Mouse (Mus musculus) layer of hippocampus, adult 8-10 months (tissue): ENCODE results near the gene Rab37. TPM values are rescaled to one million over a fixed set of nuclear protein-coding genes. Genes with fewer than 3 reads are reported as not detected.
A peak's percentile ranks its signal among the peaks of the same experiment; 100 is the strongest.

Experiments
- DNase-seq, 2 experiments: peaks; one replicate each; pipeline ENCODE4 v3.0.0; 2022; ENCODE audit warnings: low spot score in 2 of 2
- total RNA-seq, 4 experiments: library from RNA; stranded (reverse); gene quantifications; 2 replicates each; pipeline ENCODE4 v1.2.4; 2022

Rab37 gene
- total RNA-seq, 4 experiments from 2014 or later = 2.8 to 4.0 (median 3.9) TPM

DNA sequence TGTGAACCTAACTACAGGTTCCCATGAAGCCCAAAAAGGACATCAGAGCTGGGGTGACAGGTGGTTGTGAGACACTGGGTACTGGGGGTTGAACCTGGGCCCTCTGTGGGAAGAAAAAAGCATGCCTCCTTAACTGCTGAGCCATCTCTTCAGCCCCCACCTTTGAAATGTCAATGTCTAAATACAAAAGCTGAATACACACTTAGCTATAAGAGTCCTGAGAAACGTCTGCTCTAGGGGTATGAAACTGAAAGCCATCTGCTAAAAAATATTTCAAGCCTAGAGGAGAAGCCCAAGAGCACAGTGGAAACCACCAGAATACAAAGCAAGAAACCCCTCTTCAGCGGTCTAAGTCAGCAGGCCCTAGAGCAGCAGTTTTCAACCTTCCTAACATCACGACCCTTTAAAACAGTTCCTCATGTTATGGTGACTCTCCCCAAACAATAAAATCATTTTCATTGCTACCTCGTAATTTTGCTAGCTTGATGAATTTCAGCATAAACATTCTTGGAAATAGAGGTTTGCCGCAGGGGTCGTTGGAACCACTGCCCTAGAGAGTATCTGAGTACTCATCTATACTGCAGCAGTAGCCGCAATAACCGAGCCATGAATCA lies 40.6 kb downstream of the Rab37 start:
- no peak for DNase-seq

DNA sequence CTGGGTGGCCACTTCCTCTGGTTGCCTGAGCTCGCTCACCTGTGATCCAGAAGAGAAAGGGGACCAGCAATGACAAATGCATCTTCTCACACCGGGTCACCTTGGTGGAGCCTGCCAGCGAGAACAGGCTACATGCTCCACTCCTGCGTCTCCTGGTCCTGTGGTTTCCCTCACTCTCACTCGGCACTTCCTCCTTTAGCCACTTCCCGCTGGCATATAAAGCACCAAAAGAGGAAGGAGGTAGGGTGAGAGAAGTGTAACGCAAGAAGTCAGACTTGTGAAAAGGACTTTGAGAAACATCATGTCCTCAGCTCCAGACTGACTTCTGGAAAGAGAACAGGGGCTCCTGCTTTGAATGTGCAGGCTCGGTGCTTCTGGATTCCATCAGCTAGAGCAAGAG lies 42.6 kb downstream of the Rab37 start, which contains the start of gene Cd300lf:
Gene Cd300lf, minus strand, starts transcription at position 193 of the 400 bp plus-strand sequence.
- no peak for DNase-seq

DNA sequence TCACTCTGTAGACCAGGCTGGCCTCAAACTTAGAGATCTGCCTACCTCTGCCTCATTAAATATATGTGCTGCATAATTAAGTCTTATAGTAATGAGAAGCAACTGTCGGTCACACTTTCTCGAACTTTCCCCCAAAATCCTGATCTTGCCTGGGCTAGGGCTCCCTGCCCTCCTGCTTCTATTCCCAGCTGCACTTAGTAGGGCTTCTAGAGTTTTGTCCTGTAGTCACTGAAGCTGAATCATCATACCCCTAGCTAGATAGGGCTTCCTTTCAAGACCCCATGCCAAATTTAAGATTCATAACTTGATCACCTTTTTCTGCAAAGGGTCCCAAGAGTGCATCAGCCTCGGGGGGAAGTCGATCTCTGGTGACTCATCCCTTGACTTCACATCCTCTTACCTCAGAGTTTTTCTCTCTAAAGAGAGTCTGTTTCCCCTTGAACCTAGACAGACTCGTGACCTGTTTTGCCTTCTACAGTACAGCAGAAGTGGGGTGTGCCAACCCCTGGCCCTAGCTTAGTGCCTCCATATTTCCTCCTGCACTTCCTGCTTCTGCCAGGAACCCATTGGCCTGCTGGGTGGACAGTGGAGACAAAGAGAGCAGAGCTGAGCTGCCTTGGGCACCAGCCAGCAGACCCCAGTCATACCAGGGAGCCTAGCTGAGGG lies 47.5 kb downstream of the Rab37 start:
- DNase-seq = no peak

DNA sequence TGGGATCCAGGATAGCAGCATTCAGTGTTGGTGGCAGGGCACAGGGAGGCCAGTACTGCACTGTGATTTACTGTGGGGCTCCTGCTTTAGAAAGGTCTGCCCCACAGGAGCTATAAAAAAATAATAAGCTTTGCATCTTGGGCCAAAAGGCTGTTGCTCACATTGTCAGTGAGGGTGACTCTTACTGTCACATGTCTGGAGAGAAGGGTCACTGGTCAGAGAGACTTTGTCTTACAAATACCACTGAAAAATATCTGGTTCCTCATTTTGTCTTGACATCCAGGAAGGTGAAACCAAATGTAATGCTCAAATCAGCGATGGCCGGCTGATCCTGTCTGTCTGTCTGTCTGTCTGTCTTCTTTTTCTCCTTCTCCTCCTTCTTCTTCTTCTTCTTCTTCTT lies 50.7 kb downstream of the Rab37 start:
- DNase-seq = no peak

DNA sequence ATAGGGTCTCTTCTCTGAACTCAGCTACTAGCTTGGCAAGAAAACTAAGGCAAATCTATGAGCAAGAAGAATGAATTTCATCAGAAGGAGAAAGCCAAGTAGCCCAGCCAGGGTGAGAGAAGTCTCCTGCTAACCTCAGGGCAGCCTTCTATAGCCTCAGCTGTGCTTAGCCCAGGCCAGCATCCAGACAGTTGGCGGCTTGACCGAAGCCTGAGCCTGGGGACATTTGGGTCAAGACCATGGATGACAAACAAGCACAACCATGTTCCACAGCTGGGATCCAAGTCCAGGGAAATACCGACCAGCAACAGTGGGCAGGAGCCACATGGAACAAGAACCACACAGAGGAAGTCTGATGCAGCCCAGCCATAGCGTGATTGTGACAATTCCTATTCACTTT lies 56.6 kb downstream of the Rab37 start:
- DNase-seq = no peak

DNA sequence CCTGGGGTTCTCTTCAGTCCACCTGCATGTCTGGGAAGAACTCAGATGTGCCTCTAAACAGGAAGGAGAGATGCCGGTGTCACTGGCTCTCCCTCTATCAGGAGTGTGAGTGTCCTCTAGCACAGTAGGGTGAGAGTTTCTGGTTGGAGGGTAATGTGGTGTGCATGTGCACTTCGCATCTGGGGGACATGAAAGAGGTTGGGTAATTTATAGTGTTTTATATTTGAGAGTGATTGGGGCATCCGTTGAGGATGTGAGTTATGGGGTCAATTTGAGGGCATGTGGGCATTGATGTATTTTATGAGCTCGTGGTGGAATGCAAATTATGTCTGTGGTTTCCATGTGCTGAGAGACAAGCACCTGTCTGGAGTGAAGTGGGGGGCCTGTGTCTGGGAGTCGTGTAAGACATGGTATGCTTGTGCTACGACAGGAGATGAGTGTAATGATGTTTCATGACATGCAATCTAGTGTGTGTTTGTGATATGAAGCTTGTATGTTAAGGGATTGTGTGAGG lies 59.6 kb downstream of the Rab37 start:
- no peak for DNase-seq

DNA sequence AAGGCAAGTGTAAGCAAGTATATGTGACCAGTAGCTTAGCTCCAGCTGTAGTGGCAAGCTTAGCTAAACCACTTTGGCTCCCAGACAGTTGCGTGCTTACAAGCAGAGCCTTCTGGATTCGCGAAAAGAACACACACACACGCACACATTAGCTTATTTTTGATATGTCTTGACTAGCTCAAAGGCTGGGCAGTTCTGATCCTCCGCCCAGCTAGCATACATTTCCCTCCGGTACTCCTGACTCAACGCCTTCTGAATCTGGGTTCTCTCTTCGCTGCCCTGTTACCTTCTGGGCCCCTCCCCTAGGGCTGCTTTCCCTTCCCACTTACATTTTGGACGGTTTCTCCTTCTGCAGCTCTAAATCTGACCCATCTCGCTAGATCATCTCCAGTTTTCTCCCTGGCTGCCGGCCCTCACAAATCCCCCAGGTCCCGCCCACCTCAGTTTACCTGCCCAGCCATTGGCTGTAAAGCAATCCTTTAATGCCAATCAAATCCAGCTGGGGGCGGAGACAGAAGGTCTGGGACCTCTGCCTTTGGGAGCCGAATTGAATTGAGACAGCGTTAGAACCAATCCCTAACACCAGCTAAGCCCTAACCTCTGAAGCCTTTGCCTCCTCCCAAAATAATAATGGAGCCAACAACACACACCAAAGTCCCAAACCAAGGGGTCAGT lies 60.7 kb downstream of the Rab37 start:
- no peak for DNase-seq

DNA sequence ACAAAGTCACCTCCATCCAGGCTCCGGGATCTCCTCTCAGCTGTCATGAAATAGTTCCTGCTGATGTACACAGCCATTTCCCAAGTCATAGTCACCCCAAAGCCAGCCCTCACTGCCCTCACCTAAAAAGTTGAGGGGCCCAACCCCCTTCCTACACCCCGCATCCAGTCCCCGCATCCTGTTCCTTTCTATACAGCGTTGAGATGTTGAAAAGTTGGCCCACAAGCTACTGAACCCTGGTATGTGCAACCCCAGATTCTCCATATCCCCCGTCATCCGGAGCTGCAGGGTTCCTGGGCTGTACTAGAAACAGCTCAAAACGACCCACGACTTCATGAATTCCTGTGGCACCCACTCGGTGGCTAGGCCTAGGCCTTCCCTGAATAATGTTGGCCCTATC lies 61.9 kb downstream of the Rab37 start:
- no peak for DNase-seq

DNA sequence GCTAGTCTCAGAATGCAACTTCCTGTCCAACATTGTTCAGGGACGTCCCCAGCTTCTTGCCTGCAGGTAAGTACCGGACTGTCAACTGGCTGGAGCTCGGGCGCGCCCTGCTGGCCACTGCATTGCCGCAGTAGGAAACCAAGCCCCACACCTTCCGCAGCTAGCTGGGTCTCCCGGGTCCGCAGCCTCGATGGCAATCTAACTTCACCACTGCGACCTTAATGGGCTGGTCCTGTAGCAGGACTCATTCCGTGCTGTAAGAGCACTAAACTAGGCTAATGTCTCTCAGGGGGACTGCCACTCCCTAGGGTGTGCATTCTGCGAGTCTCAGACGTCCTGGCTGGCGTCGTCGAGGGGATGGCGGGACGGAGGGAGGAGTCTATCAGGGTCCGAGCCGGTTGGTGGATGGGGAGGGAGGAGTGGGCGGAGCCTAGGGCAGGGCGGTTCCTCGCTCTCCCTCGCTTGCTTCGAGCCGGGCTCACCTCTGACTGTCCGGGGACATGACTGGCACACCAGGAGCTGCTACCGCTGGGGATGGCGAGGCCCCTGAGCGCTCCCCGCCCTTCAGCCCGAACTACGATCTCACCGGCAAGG lies 62.6 kb downstream of the Rab37 start:
- peak in 1 of 2 experiments; percentile 57 for DNase-seq

DNA sequence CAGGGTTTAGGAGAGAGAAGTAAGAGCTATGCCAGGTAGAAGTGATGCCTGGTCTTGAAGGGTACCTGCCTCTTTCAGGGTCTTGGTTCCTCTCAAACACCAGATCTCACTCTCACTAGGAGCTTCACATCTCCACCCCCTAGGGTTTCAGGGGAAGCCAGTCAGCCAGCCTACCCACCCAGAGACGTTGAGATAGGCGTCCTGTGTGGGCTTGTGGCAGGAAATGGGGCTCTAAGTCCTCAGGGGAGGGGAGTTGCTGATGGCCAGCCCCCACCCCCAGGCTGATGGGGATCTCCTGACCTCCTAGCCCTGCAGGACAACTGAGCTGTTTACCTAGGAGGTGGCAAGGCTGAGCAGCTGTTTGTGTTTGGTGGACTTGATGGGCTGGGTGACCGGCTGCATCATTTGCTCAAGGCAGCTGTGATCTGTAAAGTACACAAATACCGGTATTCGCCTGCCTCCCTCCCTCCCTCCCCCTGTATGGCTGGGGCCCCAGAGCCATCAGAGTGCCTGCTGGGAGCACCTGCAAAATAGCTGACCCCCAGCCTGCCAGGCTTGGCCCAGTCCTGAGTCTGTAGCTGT lies 63.9 kb downstream of the Rab37 start:
- DNase-seq = no peak

DNA sequence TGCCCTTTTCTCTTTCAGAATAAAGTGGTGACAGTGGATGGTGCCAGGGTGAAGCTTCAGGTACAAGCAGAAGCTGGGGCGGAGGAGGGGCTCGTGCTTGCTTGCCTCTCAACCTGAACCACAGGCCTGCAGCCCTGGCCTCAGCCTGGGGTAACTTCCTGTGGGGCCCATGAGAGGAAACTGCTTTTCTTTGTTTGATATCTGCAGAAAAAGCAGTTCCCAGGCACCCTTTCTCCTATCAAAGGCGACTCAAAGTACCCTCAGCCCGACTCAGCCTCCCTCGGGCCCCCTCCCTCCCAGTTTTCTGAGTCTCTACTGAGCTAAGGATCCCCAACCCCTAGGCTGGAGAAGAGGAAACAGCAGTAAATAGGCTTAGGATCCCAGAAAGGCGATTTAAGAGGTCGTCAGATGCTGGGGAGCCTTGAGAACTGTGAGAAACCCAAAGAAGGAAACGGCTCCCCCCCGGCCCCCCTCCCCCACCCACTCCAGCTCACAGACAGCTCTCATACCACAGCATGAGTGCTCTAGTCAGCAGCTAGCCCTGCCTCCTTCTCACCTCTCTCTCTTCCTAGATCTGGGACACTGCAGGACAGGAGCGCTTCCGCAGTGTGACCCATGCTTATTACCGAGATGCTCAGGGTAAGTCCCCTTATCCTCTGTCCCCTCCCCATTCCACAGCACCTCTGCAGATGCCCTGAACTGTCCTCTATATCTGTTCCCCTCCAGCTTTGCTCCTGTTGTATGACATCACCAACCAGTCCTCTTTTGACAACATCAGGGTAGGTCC lies 66.9 kb downstream of the Rab37 start:
- DNase-seq = no peak

DNA sequence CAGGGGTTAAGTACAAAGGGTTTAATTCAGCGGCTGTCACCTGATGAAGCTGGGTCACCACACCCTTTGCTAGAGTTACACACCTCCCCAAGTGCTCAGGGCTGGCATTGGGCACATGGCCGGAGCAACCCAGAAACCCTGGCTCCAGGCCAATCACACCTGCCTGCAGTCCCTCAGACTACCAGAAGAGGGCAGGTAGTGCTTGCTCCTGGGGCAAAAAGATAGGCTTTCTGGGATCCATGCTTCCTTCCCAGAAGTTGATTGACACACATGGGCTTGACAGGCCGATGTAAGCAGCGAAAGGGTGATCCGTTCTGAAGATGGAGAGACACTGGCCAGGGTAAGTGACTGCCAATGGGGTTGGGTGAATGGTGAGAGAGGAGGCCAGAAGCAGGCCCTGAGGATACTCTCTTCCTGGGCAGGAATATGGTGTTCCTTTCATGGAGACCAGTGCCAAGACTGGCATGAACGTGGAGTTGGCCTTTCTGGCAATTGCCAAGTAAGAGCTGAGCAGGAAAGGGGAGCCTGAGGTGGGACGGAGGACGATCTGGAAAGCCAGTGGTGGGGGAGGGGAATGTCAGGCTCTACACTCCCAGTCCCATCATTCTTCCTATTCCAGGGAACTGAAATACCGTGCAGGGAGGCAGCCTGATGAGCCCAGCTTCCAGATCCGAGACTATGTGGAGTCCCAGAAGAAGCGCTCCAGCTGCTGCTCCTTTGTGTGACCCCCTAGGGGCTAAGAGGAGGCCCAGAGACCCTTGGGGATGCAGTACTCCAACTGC lies 69.0 kb downstream of the Rab37 start:
- peak in 1 of 2 experiments; percentile 63 for DNase-seq

DNA sequence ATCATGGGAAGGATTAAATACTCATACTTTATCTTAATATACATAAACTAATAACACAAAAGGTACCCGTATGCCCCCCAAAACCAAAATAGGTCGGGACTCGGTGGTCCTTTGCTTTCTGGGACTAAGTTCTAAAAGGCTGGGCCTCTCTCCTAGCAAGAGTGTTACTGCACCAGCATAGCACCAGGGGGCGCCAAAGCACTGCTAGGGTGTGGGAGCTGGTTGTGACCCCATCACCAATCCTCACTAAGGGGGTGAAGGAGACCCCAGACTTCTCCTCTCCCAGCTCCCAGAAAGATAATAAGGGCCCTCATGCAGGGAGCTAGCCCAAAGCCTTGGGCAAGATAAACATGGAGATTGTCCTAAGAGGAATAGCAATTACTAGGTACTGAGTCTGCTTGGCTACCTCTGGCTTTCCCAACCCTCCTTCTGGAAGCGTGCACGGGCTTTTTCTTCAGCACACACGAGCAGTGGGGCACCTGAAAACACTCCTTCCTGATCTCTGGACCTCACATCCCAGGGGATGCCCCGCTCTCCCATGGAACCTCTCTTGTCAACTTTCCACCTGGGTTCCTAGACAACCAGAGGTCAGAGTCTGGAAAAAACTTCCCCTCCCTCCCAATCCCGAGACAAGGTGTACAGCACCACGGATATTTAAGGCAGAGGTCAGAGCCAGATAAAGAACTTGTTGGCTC lies 69.8 kb downstream of the Rab37 start:
- no peak for DNase-seq

DNA sequence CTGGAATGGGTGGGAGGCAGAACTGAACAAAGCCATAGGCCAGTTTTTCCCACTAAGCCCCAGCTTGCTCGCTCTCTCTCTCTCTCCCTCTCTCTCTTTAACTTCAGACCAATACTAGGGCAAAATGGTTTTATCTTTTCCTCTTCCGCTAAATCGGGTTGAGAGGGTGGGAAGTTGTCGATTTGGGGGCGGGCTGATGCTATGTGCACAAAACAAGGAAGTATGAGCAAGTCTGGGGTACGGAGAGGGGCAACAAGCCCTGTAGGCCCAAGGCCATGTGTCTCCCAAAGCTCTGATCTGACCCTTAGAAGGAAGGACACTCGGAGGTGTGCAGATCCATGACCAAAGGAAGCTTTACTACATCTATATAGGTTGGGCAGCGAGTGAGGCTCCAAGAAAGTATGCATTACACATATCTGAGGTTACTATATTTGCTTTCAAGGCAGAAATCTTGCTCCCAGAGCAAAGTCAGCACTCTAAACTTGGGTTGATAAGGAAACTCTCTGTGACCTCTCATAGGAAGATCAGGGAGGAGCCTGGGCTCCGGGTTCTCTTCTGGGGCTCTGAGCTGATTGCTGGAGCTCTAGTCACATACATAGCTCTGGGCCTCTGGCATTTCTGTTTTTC lies 70.5 kb downstream of the Rab37 start:
- DNase-seq = no peak

DNA sequence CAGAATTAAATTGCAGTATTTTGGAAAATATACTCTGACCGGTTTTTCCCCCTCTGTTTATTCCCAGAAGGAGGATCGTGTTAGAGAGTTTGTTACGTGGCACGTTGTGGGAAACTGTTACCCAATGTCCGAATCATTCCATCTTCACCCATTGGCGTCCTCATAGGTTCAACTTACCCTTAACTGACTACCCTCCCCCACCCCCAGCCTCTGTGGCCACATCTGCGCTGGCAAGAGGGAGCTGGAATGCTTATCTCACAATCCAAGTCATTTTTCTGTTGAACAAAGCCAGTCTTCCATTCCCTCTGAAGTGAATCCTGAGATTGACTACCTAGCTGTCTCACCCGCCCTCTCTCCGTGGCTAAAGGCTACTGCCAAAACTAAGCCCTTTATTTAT lies 71.0 kb downstream of the Rab37 start:
- DNase-seq = no peak

DNA sequence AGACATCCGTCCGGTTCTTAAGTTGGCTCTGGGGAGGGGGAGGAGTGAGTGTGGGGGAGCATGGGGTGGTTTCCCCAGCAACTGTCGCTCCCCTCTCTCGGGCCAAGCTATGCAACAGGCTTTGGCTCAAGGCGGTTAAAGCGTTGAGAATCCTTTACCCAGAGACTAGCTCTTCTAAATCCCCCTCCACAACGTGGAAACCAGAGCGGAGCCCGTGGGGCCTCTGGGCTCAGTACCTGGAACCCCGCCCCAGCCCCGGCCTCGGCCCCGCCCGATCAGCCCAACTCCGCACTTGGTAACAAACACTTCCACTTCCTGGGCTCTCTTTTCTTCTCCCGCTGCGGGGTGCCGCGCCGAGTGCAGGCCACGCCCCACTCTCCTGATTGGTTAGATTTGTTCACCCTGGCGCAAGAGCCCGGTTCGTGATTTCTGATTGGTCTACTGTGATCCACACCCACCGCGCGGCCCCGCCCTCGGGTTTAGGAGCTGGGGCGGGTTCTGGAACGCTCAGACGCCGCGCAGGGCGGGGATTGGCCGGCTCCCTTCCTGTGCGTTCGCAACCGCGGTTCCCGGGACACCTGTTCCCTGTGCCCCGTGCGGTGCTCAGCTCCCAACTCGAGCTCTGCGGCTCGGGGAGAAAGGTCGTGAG lies 71.7 kb downstream of the Rab37 start, which contains the start of gene Slc9a3r1:
Gene Slc9a3r1, plus strand, starts transcription at position 510 of the 649 bp plus-strand sequence.
- DNase-seq = peak; percentile 92 to 93

DNA sequence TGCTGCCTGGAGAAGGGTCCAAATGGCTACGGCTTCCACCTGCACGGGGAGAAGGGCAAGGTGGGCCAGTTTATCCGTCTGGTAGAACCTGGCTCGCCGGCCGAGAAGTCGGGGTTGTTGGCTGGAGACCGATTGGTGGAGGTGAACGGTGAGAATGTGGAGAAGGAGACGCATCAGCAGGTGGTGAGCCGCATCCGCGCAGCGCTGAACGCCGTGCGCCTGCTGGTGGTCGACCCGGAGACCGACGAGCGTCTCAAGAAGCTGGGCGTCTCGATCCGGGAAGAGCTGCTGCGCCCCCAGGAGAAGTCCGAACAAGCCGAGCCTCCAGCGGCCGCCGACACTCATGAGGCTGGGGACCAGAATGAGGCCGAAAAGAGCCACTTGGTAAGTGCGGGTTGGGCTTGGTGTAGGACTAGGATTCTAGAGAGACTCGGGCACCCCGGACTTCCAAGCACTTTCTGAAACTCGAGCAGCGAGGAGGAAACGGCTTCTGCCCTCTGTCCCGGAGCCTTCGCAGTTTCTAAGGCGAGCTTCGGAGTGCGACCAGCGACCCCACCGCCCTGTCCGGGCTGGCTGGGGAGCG lies 72.4 kb downstream of the Rab37 start:
- DNase-seq = no peak

DNA sequence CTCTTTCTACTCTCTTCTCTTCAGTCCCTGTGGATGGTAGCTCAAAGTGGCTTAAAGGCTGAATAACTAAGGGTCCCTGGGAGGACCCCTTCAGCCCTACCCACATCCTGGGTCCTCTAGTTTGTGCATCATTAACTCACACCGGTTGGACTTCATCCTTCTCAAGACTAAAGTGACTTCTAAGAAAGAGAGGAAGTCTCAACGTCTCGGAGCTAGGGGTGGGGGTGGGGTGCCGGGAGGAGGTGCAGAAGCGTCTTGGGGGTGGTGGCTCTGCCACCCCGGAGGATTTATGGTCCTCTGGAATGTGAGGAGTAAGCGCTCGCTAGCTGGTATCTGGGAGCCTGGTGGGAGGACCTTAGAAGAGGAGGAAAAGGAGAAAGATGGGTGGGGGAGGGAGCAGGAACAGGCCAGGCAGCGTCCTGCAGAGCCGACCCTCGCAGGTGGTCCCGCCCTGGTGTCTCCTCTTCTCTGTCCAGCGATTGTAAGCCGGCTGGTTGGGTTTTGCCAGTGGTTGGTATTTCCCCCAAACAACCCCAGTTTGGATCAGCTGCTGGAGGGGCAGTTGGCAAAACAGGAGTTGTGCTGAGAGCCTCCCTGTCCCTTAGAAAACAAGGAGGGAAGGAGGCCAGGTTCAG lies 73.2 kb downstream of the Rab37 start:
- no peak for DNase-seq
